Mouse (Mus musculus) hindlimb bud, embryonic 11.5 days (tissue): ENCODE measurements at regions not wholly inside any gene's neighbourhood (a gene's known extent, or its start where the extent isn't known, plus 50 kb on each side); places are given as distances from the start of the nearest gene placed in this dataset.
"Not testable (repeated sequence)": the region's sequence is repeated elsewhere in the genome, so short reads cannot be mapped to it uniquely, and the experiment has no call there.

ENCODE experiments used
- DNase-seq: peaks from one replicate; pipeline ENCODE4 v3.0.0-alpha.2; 2012; ENCODE audit warnings: low read depth, low spot score; ENCODE audit errors: extremely low spot score

- DNase-seq = not testable (repeated sequence)
Observed at GRCm38 (mm10) chr2:116526203-116526602, 352.3 kb upstream of the Tmco5 start.

DNA sequence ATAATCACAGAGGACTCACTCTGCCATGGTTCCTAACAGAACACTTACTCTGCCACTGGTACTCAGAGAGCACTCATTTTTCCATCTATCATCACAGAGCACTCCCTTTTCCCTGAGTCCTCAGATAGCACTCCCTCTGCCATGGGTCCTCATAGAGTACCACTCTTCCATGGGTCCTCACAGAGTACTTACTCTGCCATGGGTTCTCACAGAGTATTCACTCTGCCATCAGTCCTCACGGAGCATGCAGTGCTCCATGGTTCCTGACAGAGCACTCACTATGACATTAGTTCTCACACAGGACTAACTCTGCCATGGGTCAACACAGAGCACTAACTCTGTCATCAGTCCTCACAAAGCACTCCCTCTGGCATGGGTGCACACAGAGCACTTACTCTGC lies 342.0 kb upstream of the Tmco5 start:
- no peak for DNase-seq

- DNase-seq = no peak
Observed at GRCm38 (mm10) chr2:116559350-116559749, 319.1 kb upstream of the Tmco5 start.

- no peak for DNase-seq
Observed at GRCm38 (mm10) chr2:116583989-116584388, 294.5 kb upstream of the Tmco5 start.

DNA sequence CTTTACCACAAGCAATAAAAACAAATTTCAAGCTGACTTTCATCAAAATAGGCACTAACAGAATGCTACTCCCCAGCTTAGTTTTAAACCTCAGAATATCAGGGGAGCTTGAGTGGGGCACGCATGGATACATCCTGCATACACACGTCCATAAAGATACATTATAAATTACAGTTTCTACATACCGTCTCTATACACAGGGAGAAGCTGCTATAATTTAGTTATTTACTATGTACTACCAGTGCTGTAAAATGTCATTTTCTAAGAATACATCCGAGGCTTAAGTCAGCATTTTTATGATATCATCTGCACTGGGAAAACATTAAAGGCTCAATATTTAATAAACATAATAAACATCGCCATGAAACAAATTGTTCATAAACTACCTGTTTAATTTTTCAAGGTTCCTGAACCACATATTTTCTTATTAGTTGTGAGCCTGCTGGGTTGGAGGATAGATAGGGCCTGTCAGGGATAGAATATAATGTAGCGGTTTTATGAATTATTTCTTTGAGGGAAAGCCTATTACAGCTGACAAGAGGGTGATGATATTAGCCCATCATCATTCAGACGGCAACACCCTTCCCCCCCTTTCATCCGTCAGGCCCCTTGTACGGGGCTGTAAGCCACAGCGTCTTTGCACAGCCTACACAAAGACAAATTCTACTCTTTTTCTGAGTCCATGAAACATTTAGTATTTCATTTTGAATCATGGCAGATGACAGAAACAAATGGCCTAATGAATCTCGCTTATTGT lies 292.1 kb upstream of the Tmco5 start:
- no peak for DNase-seq

GRCm38 (mm10) chr2:116605869-116606268 lies 272.6 kb upstream of the Tmco5 start:
- DNase-seq = no peak

- peak; percentile 41 for DNase-seq
Observed at GRCm38 (mm10) chr2:116639935-116640334, 238.6 kb upstream of the Tmco5 start.

- no peak for DNase-seq
Observed at GRCm38 (mm10) chr2:116652106-116652505, 226.4 kb upstream of the Tmco5 start.

DNA sequence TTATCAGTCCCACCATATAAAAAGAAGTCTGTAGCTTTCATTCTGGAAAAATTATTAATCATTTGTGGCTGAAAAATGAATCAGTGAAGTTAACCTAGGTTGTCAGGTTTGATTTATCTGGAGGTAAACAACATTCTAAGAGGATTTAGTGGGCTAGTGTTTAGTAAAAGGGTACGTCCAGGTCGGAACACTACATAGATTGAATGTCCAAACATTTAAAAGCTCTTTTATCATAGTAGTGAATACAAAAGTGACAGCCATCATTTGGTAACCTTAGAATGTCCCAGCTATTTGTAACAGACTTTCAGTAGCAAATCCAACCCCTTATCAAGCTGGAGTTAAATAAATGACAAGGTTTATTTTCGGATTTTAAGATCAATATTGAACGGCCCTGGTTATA lies 192.7 kb upstream of the Tmco5 start:
- DNase-seq = no peak

DNA sequence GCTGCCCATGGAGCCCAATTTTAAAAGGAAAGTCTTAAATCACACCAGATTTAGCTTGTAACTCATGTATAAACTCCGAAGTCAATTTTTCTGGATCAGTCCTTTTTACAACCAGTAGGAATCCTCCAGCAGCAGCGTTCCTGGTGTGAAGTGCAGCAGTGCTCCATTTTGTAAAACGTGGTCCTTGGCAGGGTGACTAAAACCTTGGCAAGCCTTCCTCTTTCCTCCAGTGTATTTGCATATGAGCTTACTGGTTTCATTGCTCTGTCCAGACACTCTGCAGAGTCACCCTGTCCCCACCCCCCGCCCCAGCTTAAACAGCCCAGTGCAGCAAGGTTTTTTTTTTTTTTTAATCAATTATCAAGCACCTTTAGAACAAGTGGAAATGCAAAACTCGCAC lies 180.9 kb upstream of the Tmco5 start:
- DNase-seq = no peak

GRCm38 (mm10) chr2:116704705-116705104 lies 173.8 kb upstream of the Tmco5 start:
- no peak for DNase-seq

DNA sequence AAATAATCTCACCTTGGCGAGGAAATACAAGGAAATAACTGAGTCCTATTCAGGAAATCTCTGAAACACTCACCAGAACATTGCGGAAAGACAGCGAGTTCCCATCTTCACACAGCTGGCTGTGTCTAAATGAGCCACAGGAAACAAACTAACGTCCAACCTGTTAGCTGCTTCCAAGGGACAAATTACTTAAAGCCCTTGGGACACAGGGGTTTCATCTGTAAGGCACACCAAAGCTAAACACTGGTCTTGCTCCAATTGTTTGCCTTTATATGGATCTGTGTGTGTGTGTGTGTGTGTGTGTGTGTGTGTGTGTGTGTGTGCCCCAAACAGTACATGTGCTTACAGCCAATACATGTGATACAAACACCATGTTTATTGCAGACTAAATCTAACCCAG lies 168.9 kb upstream of the Tmco5 start:
- DNase-seq = no peak

DNA sequence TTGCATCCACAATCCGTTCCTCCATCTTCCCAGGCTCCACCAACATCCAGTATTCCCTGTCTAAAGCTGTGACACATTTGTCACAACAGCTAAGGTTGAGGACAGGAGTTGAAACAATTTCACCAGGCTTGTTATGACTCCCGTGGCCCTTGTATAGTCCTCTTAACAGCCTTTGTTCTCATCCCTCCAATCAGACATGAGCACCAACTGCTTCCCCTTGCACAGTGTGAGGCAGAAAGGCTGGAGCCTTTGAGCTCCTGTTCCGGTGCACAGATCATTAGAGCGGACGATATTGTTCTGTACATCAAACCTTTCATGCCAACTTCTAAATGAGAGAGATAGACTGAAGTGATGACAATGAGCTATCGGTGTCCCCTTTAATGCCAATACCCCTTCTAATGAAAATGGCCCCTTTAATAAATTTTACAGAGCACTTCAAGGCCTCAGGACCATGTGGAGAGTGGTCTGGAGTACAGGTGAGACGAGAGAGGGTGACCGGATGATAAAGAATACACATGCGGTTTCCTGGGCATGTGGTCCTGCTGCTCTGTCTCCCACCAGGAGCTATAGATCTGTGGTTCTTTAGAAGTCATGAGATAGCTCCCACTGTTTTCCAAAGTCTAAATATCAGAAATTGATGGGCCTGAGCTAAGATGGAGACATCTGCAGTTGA lies 161.8 kb upstream of the Tmco5 start:
- no peak for DNase-seq

- no peak for DNase-seq
Observed at GRCm38 (mm10) chr2:116718637-116719036, 159.9 kb upstream of the Tmco5 start.

GRCm38 (mm10) chr2:116727591-116727990 lies 150.9 kb upstream of the Tmco5 start:
- DNase-seq = no peak

DNA sequence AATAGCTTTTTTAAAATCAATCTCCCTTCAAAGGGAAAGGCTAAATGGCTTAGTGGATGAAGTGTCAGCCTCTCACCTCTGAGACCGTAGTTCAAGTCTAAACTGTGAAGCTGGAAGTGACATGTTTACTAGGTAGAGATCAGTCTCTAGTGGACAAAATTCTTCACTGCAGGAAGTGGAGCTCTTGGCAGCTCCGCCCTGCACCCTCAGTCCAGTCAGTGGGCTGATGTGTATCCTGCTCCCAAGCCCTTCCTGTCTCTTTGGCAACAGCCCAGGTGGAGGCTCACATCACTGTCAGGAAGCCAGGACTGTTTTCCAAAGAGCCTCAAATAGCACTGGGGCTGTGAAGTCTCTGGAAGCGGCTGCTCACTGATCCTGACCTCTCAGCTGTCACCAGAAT lies 142.8 kb upstream of the Tmco5 start:
- no peak for DNase-seq

- no peak for DNase-seq
Observed at GRCm38 (mm10) chr2:116768459-116769047, 109.9 kb upstream of the Tmco5 start.

- DNase-seq = no peak
Observed at GRCm38 (mm10) chr2:116769186-116769585, 109.3 kb upstream of the Tmco5 start.

- DNase-seq = no peak
Observed at GRCm38 (mm10) chr2:116772569-116772968, 105.9 kb upstream of the Tmco5 start.

GRCm38 (mm10) chr2:116800141-116800540 lies 78.3 kb upstream of the Tmco5 start:
- no peak for DNase-seq

- no peak for DNase-seq
Observed at GRCm38 (mm10) chr2:116801578-116801977, 76.9 kb upstream of the Tmco5 start.

DNA sequence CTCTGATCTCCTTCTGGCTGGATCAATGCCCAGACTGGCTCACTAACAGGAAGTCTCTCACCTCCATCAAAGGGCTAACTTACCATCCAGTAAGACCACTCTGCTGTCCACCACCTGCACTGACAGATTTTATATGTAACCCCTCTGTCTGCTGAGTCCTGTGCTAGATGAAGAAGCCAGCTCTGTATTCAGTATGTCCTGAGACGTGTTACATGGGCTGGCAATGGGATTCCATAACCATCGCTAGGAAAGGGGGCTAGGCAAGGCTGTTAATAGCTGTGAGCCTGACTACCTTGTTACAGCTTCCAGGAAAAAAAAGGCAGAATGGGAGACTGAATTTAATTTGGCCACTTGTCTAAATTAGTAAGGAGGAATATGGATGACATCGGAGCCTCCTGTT lies 71.3 kb upstream of the Tmco5 start:
- no peak for DNase-seq
